Mouse (Mus musculus) c-Kit-positive CD71-positive TER-119-negative erythroid progenitor cells, embryonic 14.5 days (primary cell): ENCODE measurements around the gene Gm28374.
"Not testable (repeated sequence)": the region's sequence is repeated elsewhere in the genome, so short reads cannot be mapped to it uniquely, and the experiment has no call there.

Experiments used
- DNase-seq: peaks from one replicate; pipeline ENCODE4 v3.0.0-alpha.2; 2013; ENCODE audit warnings: low read depth

The Gm28374 gene

DNA sequence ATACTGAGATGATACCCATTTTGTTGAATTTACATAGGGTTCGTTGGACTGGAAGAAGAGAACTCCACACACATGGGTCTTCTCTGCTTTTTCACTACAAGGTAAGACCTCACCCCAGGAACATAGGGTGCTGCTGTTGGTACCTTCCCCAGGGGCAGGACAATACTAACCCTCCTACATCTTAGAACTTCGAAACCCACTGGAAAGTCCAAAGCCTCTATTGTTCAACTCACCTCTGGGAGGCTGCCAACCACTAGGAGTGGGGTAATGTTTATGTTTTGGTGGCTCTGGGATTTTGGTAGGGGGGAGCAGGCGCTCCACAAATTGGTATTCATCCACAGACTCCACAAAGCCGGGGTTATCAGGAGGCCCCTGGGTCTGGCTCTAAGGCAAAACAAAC is 25.4 kb downstream of the Gm28374 start:
- no peak for DNase-seq

- DNase-seq: no peak
Measured at GRCm38 (mm10) chr19:6054296-6054695, 27.8 kb downstream of the Gm28374 start.

DNA sequence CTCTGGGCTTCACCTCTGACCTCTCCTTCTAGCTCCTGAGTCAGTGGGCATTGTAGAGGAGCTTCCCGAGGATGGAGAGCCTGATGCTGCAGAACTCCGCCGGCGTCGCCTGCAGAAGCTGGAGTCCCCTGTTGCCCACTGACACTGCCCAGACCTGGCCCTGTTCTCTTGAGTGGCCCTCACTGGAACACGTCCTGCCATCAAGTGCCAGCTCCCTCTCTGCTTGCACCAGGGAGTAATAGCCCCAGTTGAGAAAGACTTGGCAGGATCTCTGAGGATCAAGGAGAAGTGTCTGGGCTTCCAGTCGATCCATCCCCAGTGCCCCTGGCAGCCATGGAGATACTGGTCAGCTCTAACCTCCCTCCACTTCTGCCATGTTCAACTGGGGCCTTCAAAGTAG is 29.5 kb downstream of the Gm28374 start:
- DNase-seq: no peak

DNA sequence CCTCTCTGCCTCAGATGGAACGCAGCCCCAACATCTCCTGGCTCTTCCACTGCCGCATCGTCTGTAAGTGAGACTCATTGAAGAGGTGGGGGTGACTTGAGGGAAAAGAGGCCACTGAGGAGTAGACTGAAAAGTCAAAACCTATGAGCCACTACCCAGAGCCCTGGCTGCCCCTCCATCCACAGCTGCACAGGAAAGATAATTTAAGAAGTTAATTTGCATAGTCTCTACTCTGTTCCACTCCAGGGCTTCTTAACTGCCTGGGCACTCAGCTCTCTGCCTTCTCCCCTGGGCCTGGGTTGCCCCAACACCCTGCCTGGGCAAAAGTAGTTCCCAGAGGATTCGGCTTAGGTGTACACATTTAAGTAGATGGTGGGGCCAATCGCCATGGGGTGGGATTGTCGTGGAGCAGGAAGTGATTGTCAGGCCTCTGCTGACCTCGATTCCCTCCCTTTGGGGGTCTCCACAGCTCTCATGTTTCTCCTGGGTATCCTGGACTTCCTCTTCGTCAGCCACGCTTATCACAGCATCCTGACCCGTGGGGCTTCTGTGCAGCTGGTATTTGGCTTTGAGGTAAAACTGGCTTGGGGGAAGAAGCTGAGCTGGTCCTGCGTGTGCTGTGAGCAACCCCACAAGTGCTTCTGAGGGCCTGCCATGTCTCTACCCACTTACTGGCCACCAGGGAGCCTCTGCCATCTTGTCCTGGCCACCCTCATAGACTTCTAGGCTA is 33.2 kb downstream of the Gm28374 start:
- no peak for DNase-seq

- no peak for DNase-seq
Measured at GRCm38 (mm10) chr19:6047899-6048166, 34.2 kb downstream of the Gm28374 start.

- DNase-seq: no peak
Measured at GRCm38 (mm10) chr19:6047154-6047898, 34.7 kb downstream of the Gm28374 start.

DNA sequence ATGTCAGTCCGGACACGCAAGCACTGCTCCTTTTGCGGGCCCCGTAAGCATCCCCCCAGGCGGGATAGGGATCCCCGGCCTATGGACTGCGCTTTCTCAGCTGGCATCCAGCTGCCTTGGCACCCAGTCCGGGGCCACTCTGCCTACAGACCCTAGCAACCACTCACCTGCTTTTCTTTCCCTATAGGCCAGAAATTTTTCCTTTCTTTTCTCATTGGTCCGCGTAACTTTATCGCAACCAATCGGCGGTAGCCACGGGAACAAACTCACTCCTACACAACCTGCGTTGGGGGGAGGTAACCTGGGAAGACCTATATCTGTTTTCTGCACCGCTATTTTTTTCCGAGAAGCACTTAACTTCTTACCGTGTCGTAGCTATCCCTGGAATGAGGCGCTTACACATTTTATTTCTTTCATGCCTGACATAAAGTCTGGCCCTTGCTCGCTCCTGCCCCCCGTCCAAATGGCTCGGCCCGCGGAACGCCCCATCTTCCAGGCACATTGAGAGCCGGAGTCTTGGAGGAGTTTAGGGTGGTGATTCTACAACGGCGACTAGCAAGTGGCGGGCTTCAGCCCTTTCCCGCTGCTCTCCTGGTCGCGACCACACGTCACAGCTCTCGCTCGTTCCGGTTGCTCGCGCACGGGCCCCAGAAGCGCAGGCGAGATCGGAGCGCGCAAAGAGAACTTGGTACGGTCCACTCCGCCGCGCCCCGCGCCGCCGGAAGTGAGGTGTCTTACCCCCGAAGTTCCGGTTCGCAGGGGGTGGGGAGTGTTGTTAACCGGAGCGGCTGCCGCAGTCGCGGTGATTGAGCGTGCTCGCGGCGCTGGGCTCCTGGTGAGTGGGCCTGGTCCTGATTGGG is 35.5 kb downstream of the Gm28374 start, which contains the start of gene Syvn1:
Syvn1 (plus strand) TSS at position 283 of the 860 bp plus-strand sequence.
- peak; percentile 94 for DNase-seq

DNA sequence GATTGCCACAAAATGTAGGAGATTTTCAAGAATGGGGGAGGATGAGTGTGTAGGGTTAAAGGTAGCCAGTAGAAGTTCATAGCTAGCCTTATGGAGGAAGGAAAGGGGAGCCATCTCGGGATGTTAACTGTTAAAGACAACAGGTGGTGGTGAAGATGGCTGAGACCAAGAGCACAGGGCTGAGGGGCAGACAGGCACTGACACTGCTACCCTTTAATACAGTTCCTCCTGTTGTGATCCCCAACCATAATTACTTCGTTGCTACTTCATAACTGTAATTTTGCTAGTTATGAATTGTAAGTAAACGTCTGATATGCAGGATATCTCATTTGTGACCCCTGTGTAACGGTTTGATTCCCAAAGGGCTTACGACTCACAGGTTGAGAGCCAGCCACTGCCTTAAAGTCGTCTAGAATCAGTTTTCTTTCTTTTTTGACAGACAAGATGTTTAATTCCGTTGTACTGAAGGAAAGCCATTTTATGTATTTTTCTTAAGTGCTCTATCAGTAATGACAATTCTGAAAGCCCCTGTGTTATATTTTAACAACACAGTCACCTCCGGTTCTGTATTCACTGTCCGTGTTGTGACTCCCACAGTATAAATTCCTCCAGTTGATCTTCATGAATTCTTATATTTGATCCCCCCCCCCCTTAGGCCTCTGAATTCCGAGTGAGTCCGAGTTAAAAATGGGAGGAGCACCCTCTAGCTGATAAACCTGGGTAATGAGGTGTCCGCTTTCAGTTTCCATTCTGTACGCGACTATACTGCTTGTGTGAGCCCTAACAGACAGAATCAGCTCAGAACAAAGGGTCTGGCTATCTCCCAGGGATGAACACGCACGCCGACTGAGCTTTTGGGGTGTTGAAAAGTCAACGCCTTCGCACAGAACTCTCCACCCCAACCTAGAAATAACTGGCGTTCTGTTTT is 36.4 kb downstream of the Gm28374 start:
- DNase-seq: no peak

GRCm38 (mm10) chr19:6044102-6044501 is 38.0 kb downstream of the Gm28374 start:
- not testable (repeated sequence) for DNase-seq

GRCm38 (mm10) chr19:6042293-6042692 is 39.8 kb downstream of the Gm28374 start:
- no peak for DNase-seq

- DNase-seq: no peak
Measured at GRCm38 (mm10) chr19:6040002-6040401, 42.1 kb downstream of the Gm28374 start.

DNA sequence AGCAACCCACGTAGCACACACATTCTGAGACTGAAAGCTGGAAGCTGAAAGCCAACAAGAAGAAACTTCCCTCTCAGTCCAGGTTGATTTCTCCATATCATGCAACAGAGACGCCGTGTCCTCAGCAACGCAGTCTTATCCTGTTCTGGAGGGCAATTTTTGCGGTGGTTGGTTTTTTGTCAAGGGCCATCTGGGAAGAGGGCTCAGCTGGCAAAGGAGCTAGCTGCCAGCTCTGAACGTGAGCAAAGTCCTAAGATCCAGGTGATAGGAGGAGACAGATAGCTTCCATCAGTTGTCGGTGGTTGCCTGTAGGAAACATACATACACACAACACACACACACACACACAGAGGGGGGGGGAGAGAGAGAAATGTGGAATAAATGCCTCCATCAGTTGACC is 43.7 kb downstream of the Gm28374 start:
- no peak for DNase-seq

DNA sequence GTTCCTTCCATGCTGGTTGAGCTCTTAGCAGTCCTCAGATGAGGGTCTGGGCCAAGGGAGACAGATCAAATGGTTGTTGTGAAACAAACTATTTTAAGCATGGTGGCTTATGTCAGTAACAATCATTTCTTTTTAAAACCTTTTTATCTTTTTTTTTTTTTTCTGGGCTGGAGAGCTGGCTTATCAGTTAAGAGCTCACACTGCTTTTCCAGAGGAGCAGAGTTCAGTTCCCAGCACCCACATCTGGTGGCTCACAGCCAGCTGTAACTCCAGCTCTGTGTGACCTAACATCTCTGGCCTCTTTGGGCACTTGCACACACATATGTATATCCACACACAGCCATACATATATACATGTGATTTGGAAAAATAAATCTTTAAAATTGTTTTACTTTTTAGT is 44.4 kb downstream of the Gm28374 start:
- no peak for DNase-seq

DNA sequence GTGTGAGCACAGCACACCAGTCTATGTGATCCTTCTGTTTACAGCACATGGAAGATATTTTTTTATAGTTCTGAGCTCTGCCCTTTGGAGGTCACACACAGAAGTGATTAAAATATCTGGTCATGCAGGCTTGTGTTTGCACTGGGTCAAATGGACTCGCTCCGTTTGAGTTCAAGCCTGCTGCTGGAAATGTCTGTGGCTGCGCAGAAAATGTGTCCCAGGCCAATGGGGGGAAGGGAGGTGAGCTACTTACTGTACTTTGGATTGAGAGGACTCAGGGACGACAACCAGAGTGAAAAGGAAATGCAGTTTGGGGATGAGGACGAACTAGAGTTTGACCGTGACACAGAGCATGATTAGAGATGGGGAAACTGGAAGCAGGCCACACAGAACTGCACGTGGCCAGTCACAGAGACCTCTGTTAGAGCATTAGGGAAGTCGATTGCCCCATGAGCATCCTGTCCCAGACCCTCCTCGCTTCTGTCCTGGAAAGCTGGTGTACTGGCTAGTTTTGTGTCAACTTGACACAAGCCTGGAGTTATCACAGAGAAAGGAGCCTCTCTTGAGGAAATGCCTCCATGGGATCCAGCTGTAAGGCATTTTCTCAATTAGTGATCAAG is 46.0 kb downstream of the Gm28374 start:
- no peak for DNase-seq

- DNase-seq: no peak
Measured at GRCm38 (mm10) chr19:6030520-6031280, 51.4 kb downstream of the Gm28374 start.

GRCm38 (mm10) chr19:6029426-6029825 is 52.6 kb downstream of the Gm28374 start:
- DNase-seq: no peak

DNA sequence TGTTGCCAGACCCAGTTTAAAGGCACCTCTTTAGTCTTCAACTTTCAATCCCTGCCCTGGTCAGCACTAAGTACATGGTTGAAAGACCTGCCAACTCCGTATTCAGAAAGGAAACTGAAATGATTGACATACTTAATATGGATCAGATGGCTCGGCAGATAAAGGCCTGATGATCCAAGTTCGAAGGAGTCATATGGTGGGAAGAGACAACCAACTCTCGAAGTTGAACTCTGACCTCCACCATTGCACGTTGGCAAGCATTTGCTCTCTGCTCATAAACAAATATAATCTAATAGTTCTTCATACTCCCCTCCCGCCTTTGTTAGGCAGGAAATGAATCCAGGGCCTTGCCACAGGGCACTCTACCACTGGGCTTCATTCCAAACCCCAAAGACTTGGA is 53.1 kb downstream of the Gm28374 start:
- DNase-seq: no peak
